Mouse (Mus musculus) brain, embryonic 14.5 days (tissue): ENCODE measurements around the gene Stard3.

ENCODE experiments used
- CTCF ChIP-seq: fragments of 200-500 bp; IDR thresholded peaks from 2 replicates; pipeline ENCODE4 v1.5.1; 2012; ENCODE audit warnings: inconsistent platforms, mild to moderate bottlenecking, moderate library complexity, borderline replicate concordance; ENCODE audit not compliant: insufficient read depth, insufficient read length; ENCODE audit errors: extremely low read depth
- POLR2A ChIP-seq: fragments of 200-500 bp; IDR thresholded peaks from 2 replicates; pipeline ENCODE4 v1.6.1; 2012; ENCODE audit warnings: mild to moderate bottlenecking, inconsistent platforms, borderline replicate concordance; ENCODE audit not compliant: poor library complexity, insufficient read depth, insufficient read length, severe bottlenecking; ENCODE audit errors: extremely low read depth

GRCm38 (mm10) chr11:98363817-98364216 lies 5.6 kb downstream of the Stard3 start:
- no peak for TF ChIP-seq CTCF
- TF ChIP-seq POLR2A, result no peak
